ENCODE assay signal across 10 mouse cellular contexts in the genomic region with DNA sequence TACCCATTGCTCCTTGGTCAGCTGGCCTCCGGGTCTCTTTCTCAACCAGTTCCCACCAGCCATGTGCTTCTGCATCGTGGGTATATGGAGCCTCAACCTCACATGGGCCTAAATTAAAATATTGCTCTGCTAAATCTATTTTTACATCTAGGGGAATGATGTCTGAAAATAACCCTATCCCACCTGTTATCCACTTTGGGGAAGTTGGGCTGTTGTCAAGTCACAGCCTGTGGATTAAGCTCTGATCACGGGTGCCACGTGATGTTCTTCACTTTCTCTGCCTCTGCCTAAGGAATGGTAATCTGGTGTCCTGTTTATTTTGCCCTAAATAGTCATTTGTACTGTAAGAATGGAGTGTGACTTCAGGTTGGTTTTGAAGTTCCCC. TPM values are rescaled to one million over a fixed set of nuclear protein-coding genes. Genes with fewer than 3 reads are reported as not detected.
DNase-seq lines count a peak whose midpoint lies in the region; ATAC-seq and TF ChIP-seq lines count a peak whose summit lies in the region.
"Had no signal": no experiment of that assay in that cellular context is flagged by ENCODE, and none has a peak within 500 bp of the region (broad histone marks: within the 10 kb centered on the region; RNA-seq: fewer than 3 reads in every experiment).

No protein-coding gene starts in this region.

- H3K36me3 ChIP-seq in lung, embryonic 16.5 days (ENCODE audit: control insufficient read depth, insufficient read depth, low read length): no peaks in the 10 kb centered on the region
- no peaks in the 10 kb centered on the region for H3K36me3 ChIP-seq in hindbrain, embryonic 13.5 days

- H3K4me3 ChIP-seq in gastrocnemius, adult 2 months: peak overlapping the region; percentile 64
- H3K4me3 ChIP-seq in lung, embryonic 16.5 days (ENCODE audit: low read length): no peak overlapping the region
- H3K4me3 ChIP-seq in hindbrain, embryonic 13.5 days: no peak overlapping the region
- H3K4me3 ChIP-seq: megakaryocyte, embryonic 14.5 days had no signal

- peak overlapping the region; percentile 44 for H3K4me2 ChIP-seq in lung, embryonic 16.5 days (ENCODE audit: low read depth, low read length)
- peak overlapping the region; percentile 32; the same call in 1 of the 2 replicates for H3K4me2 ChIP-seq in hindbrain, embryonic 13.5 days

- intact Hi-C loops in gastrocnemius, adult 2 months (cut with DNase I): loop anchor here (5.0 kb wide), 1 partner anchor 46 kb away; no protein-coding TSS in a partner anchor
- intact Hi-C loops in gastrocnemius, postnatal 14 days (cut with DNase I; ENCODE audit: low total_unique reads): no loop called here

- no peak for ATAC-seq in lung, embryonic 16.5 days (ENCODE audit: low read depth)
- ATAC-seq in hindbrain, embryonic 13.5 days (ENCODE audit: low FRiP score): no peak

- H3K9me3 ChIP-seq in lung, embryonic 16.5 days (ENCODE audit: control insufficient read depth, low read length): no peaks in the 10 kb centered on the region
- no peaks in the 10 kb centered on the region for H3K9me3 ChIP-seq in hindbrain, embryonic 13.5 days
- H3K9me3 ChIP-seq: megakaryocyte, embryonic 14.5 days had no signal

- peak overlapping the region; percentile 91 for H3K27ac ChIP-seq in gastrocnemius, adult 2 months
- peak overlapping the region; percentile 86 for H3K27ac ChIP-seq in lung, embryonic 16.5 days (ENCODE audit: low read length)
- H3K27ac ChIP-seq in hindbrain, embryonic 13.5 days: peak overlapping the region; percentile 82

- TF ChIP-seq CTCF in gastrocnemius, adult 2 months (IDR thresholded peaks at IDR 0.05): no peak

- no peaks in the 10 kb centered on the region for H3K27me3 ChIP-seq in lung, embryonic 16.5 days (ENCODE audit: control insufficient read depth, insufficient read depth, low read depth, low read length)
- no peaks in the 10 kb centered on the region for H3K27me3 ChIP-seq in hindbrain, embryonic 13.5 days

- no peak overlapping the region; the same call in 1 of the 2 replicates for H3K9ac ChIP-seq in lung, embryonic 16.5 days (ENCODE audit: low read length)
- peak overlapping the region; percentile 53; the same call in 1 of the 2 replicates for H3K9ac ChIP-seq in hindbrain, embryonic 13.5 days

- whole genome bisulfite sequencing in lung, embryonic 16.5 days: 34% methylated on average over 4 of the region's 4 CpGs
- WGBS in hindbrain, embryonic 13.5 days: 48% methylated on average over 4 of the region's 4 CpGs

- H3K4me1 ChIP-seq in lung, embryonic 16.5 days (replicated peaks; ENCODE audit: control insufficient read depth, insufficient read depth, low read length): peaks cover 59% of the 10 kb centered on the region
- peaks cover 70% of the 10 kb centered on the region for H3K4me1 ChIP-seq in hindbrain, embryonic 13.5 days (replicated peaks)

- DNase-seq in gastrocnemius, adult 2 months: peak; percentile 58
- no peak for DNase-seq in gastrocnemius, postnatal 14 days
- no peak for DNase-seq in lung, postnatal 14 days
- DNase-seq in skeletal muscle tissue, adult 2 months (ENCODE audit: low read depth, low spot score): peak; percentile 62
- no peak for DNase-seq in thymus, postnatal 10 days (ENCODE audit: low spot score in 2 of 2)
- DNase-seq in Muller cell, postnatal 12 days (ENCODE audit: inconsistent ontology term): no peak
- DNase-seq: right cerebral cortex, postnatal 14 days had no signal

RNA-seq across cellular contexts. Expression of gene Tead1, which starts 17.7 kb away (rescaled TPM):
- total RNA-seq in gastrocnemius, adult 2 months (2021): 100 to 1,000 TPM; 189 to 260 TPM
- 100 to 1,000 TPM; 106 to 120 TPM for total RNA-seq in gastrocnemius, postnatal 14 days (2021)
- 20.1 and 22.5 TPM in 2 replicates for polyA plus RNA-seq in lung, embryonic 16.5 days (2015; fragmentation: Nextera tagmentation; extraction: Ambion mirVana)
- 20.5 and 21.5 TPM in 2 replicates for polyA plus RNA-seq in hindbrain, embryonic 13.5 days (2015; fragmentation: Nextera tagmentation; extraction: Ambion mirVana)

Comparison
In these comparisons a context has a peak if more than half of its experiments do, and no peak if none do; other contexts are left out.
1. DNase-seq: peak in gastrocnemius, adult 2 months (single experiment) and skeletal muscle tissue, adult 2 months (single experiment); none in gastrocnemius, postnatal 14 days (single experiment), lung, postnatal 14 days (single experiment), thymus, postnatal 10 days (0 of 2) and Muller cell, postnatal 12 days (single experiment).
2. Peak in every context shown above with its lines, with median percentiles within 50 percentile points of each other: H3K27ac ChIP-seq.